Mouse (Mus musculus) MEL (cell line): Measurements from ENCODE around the gene Vim. TPM values are rescaled to one million over a fixed set of nuclear protein-coding genes. Genes with fewer than 3 reads are reported as not detected.

Source experiments
- DNase-seq: peaks from one replicate; pipeline ENCODE4 v3.0.0; 2011; ENCODE audit warnings: low read depth, low spot score
- H3K27ac ChIP-seq: 2 replicates; pipeline ENCODE4 v1.5.1; 2012; ENCODE audit warnings: low read depth, mild to moderate bottlenecking, control low read depth, low read length, moderate library complexity; ENCODE audit not compliant: control insufficient read depth
- H3K27me3 ChIP-seq, 2 experiments: fragments of 150-350 bp in 1 of 2; sonication (generic) in 1 of 2; 2 replicates each; pipeline ENCODE4 v1.6.1; 2012; ENCODE audit warnings: low read length in 2 of 2, mild to moderate bottlenecking in 2 of 2, improper control_type of control experiment in 1 of 2, moderate library complexity in 1 of 2; ENCODE audit not compliant: insufficient read depth in 2 of 2, control insufficient read depth in 1 of 2
- H3K36me3 ChIP-seq, 2 experiments: 2 replicates each; pipeline ENCODE4 v1.6.1; 2012 to 2014; ENCODE audit warnings: low read length in 2 of 2, improper control_type of control experiment in 1 of 2, inconsistent platforms in 1 of 2, mild to moderate bottlenecking in 1 of 2; ENCODE audit not compliant: insufficient read depth in 2 of 2, control insufficient read depth in 1 of 2
- H3K4me1 ChIP-seq, 2 experiments: fragments of 150-350 bp in 1 of 2; sonication (generic) in 1 of 2; 2 replicates each; pipeline ENCODE4 v1.6.1; 2012; ENCODE audit warnings: low read length in 2 of 2, improper control_type of control experiment in 1 of 2, mild to moderate bottlenecking in 1 of 2; ENCODE audit not compliant: insufficient read depth in 2 of 2, control insufficient read depth in 1 of 2
- H3K4me3 ChIP-seq, 2 experiments: fragments of 150-350 bp in 1 of 2; sonication (generic) in 1 of 2; 2 replicates each; pipeline ENCODE4 v1.5.1; 2012; ENCODE audit warnings: low read depth in 2 of 2, low read length in 2 of 2, mild to moderate bottlenecking in 2 of 2, moderate library complexity in 2 of 2, control low read depth in 1 of 2, improper control_type of control experiment in 1 of 2; ENCODE audit not compliant: control insufficient read depth in 1 of 2, insufficient read depth in 1 of 2
- H3K79me2 ChIP-seq: 2 replicates; pipeline ENCODE4 v1.6.1; 2012; ENCODE audit warnings: mild to moderate bottlenecking, low read length, moderate library complexity; ENCODE audit not compliant: control insufficient read depth, poor library complexity, insufficient read depth
- H3K9ac ChIP-seq: 2 replicates; pipeline ENCODE4 v1.6.1; 2012; ENCODE audit warnings: low read depth, mild to moderate bottlenecking, control low read depth, low read length, moderate library complexity; ENCODE audit not compliant: control insufficient read depth, poor library complexity, severe bottlenecking
- H3K9me3 ChIP-seq: fragments of 150-350 bp; sonication (generic); replicated peaks from 2 replicates; pipeline ENCODE4 v1.6.1; 2012; ENCODE audit warnings: mild to moderate bottlenecking, low read length, improper control_type of control experiment, moderate library complexity; ENCODE audit not compliant: insufficient read depth
- BHLHE40 ChIP-seq: IDR thresholded peaks from 2 replicates; pipeline ENCODE4 v1.6.1; 2012; ENCODE audit warnings: low read depth, mild to moderate bottlenecking, inconsistent platforms, low read length, improper control_type of control experiment, borderline replicate concordance
- CHD2 ChIP-seq: IDR thresholded peaks from 2 replicates; pipeline ENCODE4 v1.6.1; 2011; ENCODE audit warnings: low read length, improper control_type of control experiment
- CTCF ChIP-seq, 3 experiments: IDR thresholded peaks in 2 of 3; conservative IDR thresholded peaks in 1 of 3; 2 replicates each; pipeline ENCODE4 v1.5.1; 2011 to 2012; ENCODE audit warnings: low read length in 3 of 3, low read depth in 2 of 3, mild to moderate bottlenecking in 2 of 3, improper control_type of control experiment in 1 of 3, inconsistent platforms in 1 of 3, mixed read lengths in 1 of 3, moderate library complexity in 1 of 3; ENCODE audit not compliant: control insufficient read depth in 1 of 3, insufficient read depth in 1 of 3, poor library complexity in 1 of 3, severe bottlenecking in 1 of 3
- E2F4 ChIP-seq: IDR thresholded peaks from 2 replicates; pipeline ENCODE4 v1.6.1; 2011; ENCODE audit warnings: low read depth, low read length, improper control_type of control experiment, borderline replicate concordance
- ELF1 ChIP-seq: IDR thresholded peaks from 2 replicates; pipeline ENCODE4 v1.6.1; 2014; ENCODE audit warnings: low read depth, mild to moderate bottlenecking, inconsistent platforms, low read length, improper control_type of control experiment, moderate library complexity
- GABPA ChIP-seq: IDR thresholded peaks from 2 replicates; pipeline ENCODE4 v1.6.1; 2012; ENCODE audit warnings: low read depth, mild to moderate bottlenecking, inconsistent platforms, low read length, improper control_type of control experiment, moderate library complexity
- GATA1 ChIP-seq: IDR thresholded peaks from 2 replicates; pipeline ENCODE4 v1.6.1; 2011; ENCODE audit warnings: low read depth, low read length, improper control_type of control experiment
- HCFC1 ChIP-seq: IDR thresholded peaks from 2 replicates; pipeline ENCODE4 v1.6.1; 2012; ENCODE audit warnings: low read depth, mild to moderate bottlenecking, inconsistent platforms, low read length, improper control_type of control experiment, moderate library complexity
- JUND ChIP-seq: IDR thresholded peaks from 2 replicates; pipeline ENCODE4 v1.6.1; 2011; ENCODE audit warnings: low read depth, mild to moderate bottlenecking, improper control_type of control experiment, low read length
- KAT2A ChIP-seq: conservative IDR thresholded peaks from 2 replicates; pipeline ENCODE4 v1.6.1; 2012; ENCODE audit warnings: low read depth, low read length, improper control_type of control experiment, inconsistent platforms
- MAX ChIP-seq: IDR thresholded peaks from 2 replicates; pipeline ENCODE4 v1.6.1; 2011; ENCODE audit warnings: low read length, improper control_type of control experiment
- MAZ ChIP-seq: IDR thresholded peaks from 2 replicates; pipeline ENCODE4 v1.6.1; 2012; ENCODE audit warnings: low read depth, mild to moderate bottlenecking, inconsistent platforms, low read length, improper control_type of control experiment
- MEF2A ChIP-seq: IDR thresholded peaks from 2 replicates; pipeline ENCODE4 v1.6.1; 2014; ENCODE audit warnings: low read depth, mild to moderate bottlenecking, inconsistent platforms, low read length, improper control_type of control experiment; ENCODE audit not compliant: poor library complexity, insufficient replicate concordance, severe bottlenecking; ENCODE audit errors: extremely low read depth
- MXI1 ChIP-seq: IDR thresholded peaks from 2 replicates; pipeline ENCODE4 v1.6.1; 2011; ENCODE audit warnings: mild to moderate bottlenecking, low read depth, low read length, improper control_type of control experiment
- MYB ChIP-seq: IDR thresholded peaks from 2 replicates; pipeline ENCODE4 v1.6.1; 2011; ENCODE audit warnings: mild to moderate bottlenecking, low read depth, low read length, improper control_type of control experiment
- MYC ChIP-seq: IDR thresholded peaks from 2 replicates; pipeline ENCODE4 v1.6.1; 2011; ENCODE audit warnings: low read depth, mild to moderate bottlenecking, low read length, improper control_type of control experiment, moderate library complexity
- NELFE ChIP-seq: IDR thresholded peaks from 2 replicates; pipeline ENCODE4 v1.6.1; 2011; ENCODE audit warnings: low read depth, low read length, improper control_type of control experiment
- NRF1 ChIP-seq: IDR thresholded peaks from 2 replicates; pipeline ENCODE4 v1.6.1; 2014; ENCODE audit warnings: low read depth, mild to moderate bottlenecking, inconsistent platforms, low read length, improper control_type of control experiment, moderate library complexity; ENCODE audit not compliant: poor library complexity, insufficient read depth, severe bottlenecking
- POLR2A ChIP-seq, 2 experiments: IDR thresholded peaks; 2 replicates each; pipeline ENCODE4 v1.6.1; 2011 to 2012; ENCODE audit warnings: low read length in 2 of 2, mild to moderate bottlenecking in 2 of 2, control low read depth in 1 of 2, improper control_type of control experiment in 1 of 2, low read depth in 1 of 2, moderate library complexity in 1 of 2; ENCODE audit not compliant: control insufficient read depth in 1 of 2, insufficient read depth in 1 of 2, poor library complexity in 1 of 2
- RAD21 ChIP-seq: IDR thresholded peaks from 2 replicates; pipeline ENCODE4 v1.6.1; 2011; ENCODE audit warnings: mild to moderate bottlenecking, low read depth, low read length, improper control_type of control experiment
- RCOR1 ChIP-seq: IDR thresholded peaks from 2 replicates; pipeline ENCODE4 v1.6.1; 2012; ENCODE audit warnings: low read depth, mild to moderate bottlenecking, inconsistent platforms, low read length, improper control_type of control experiment
- SIN3A ChIP-seq: IDR thresholded peaks from 2 replicates; pipeline ENCODE4 v1.6.1; 2012; ENCODE audit warnings: low read length, improper control_type of control experiment, inconsistent platforms
- SMC3 ChIP-seq: IDR thresholded peaks from 2 replicates; pipeline ENCODE4 v1.6.1; 2011; ENCODE audit warnings: low read depth, low read length, improper control_type of control experiment
- TBP ChIP-seq: IDR thresholded peaks from 2 replicates; pipeline ENCODE4 v1.8.0; 2011; ENCODE audit warnings: low read depth, low read length, improper control_type of control experiment
- TCF12 ChIP-seq: IDR thresholded peaks from 2 replicates; pipeline ENCODE4 v1.6.1; 2014; ENCODE audit warnings: low read depth, mild to moderate bottlenecking, inconsistent platforms, low read length, improper control_type of control experiment, moderate library complexity
- UBTF ChIP-seq: IDR thresholded peaks from 2 replicates; pipeline ENCODE4 v1.6.1; 2012; ENCODE audit warnings: low read depth, mild to moderate bottlenecking, inconsistent platforms, low read length, improper control_type of control experiment, moderate library complexity, borderline replicate concordance; ENCODE audit not compliant: insufficient read depth
- USF1 ChIP-seq: IDR thresholded peaks from 2 replicates; pipeline ENCODE4 v1.6.1; 2014; ENCODE audit warnings: low read depth, mild to moderate bottlenecking, inconsistent platforms, low read length, improper control_type of control experiment, moderate library complexity
- USF2 ChIP-seq, 2 experiments: IDR thresholded peaks; 2 replicates each; pipeline ENCODE4 v1.6.1; 2011 to 2012; ENCODE audit warnings: improper control_type of control experiment in 2 of 2, low read length in 2 of 2, borderline replicate concordance in 1 of 2, inconsistent platforms in 1 of 2, low read depth in 1 of 2, mild to moderate bottlenecking in 1 of 2; ENCODE audit not compliant: insufficient read depth in 1 of 2
- ZC3H11A ChIP-seq: IDR thresholded peaks from 2 replicates; pipeline ENCODE4 v1.6.1; 2012; ENCODE audit warnings: low read depth, mild to moderate bottlenecking, inconsistent platforms, low read length, improper control_type of control experiment
- ZKSCAN1 ChIP-seq: IDR thresholded peaks from 2 replicates; pipeline ENCODE4 v1.6.1; 2012; ENCODE audit warnings: low read depth, mild to moderate bottlenecking, inconsistent platforms, low read length, improper control_type of control experiment, moderate library complexity
- ZNF384 ChIP-seq: IDR thresholded peaks from 2 replicates; pipeline ENCODE4 v1.6.1; 2012; ENCODE audit warnings: low read depth, mild to moderate bottlenecking, inconsistent platforms, low read length, improper control_type of control experiment
- polyA plus RNA-seq, 2 experiments: library from polyadenylated mRNA; stranded (reverse) in 1 of 2; unstranded in 1 of 2; fragments of >175 nt in 1 of 2; fragments of >200 nt in 1 of 2; gene quantifications; 2 replicates each; pipeline versions ENCODE4 v1.2.1 to v1.2.4; 2012; ENCODE audit warnings: low replicate concordance in 2 of 2, low read depth in 1 of 2; ENCODE audit not compliant: insufficient read length in 2 of 2, insufficient read depth in 1 of 2, missing spikeins in 1 of 2
- total RNA-seq: library from RNA; depleted of rRNA; stranded (reverse); fragments of 300-350 nt; gene quantifications from 2 replicates; pipeline ENCODE4 v1.2.3, GENCODE M21; 2012

Vim gene
- total and polyA plus RNA-seq, 3 experiments, result 58.0 to 580 (median 257) TPM

GRCm38 (mm10) chr2:13537733-13538132 is 36.0 kb upstream of the Vim start:
- H3K79me2 ChIP-seq, result peaks cover 6% of the 10 kb centered on the region
- peaks cover 24 to 32% of the 10 kb centered on the region in 2 experiments for H3K4me1 ChIP-seq
- no peaks in the 10 kb centered on the region for H3K27me3 ChIP-seq
- peak; percentile 73 for DNase-seq
- peak overlapping the region in 1 of 2 experiments; percentile 5; a peak in 1 of 4 replicates for H3K4me3 ChIP-seq
- H3K9ac ChIP-seq, result peak overlapping the region; percentile 41
- no peaks in the 10 kb centered on the region for H3K9me3 ChIP-seq
- H3K27ac ChIP-seq, result peak overlapping the region; percentile 93
- peaks cover 0 to 38% of the 10 kb centered on the region in 2 experiments; a peak in 2 of 4 replicates for H3K36me3 ChIP-seq
- no peak for TF ChIP-seq CHD2
- no peak for TF ChIP-seq BHLHE40
- TF ChIP-seq CTCF (IDR thresholded peaks at IDR 0.05 in 2 of 3, conservative IDR thresholded peaks at IDR 0.05 in 1 of 3; ENCODE audit: control insufficient read depth in 1 of 3, insufficient read depth in 1 of 3, low read depth in 2 of 3, low read length in 3 of 3, poor library complexity in 1 of 3, severe bottlenecking in 1 of 3), result peak; percentile 59 to 80 (median 68)
- TF ChIP-seq TCF12, result no peak
- no peak for TF ChIP-seq USF1
- TF ChIP-seq MYB, result no peak
- TF ChIP-seq ZKSCAN1, result no peak
- TF ChIP-seq UBTF, result no peak
- no peak for TF ChIP-seq GATA1
- no peak for TF ChIP-seq MEF2A
- no peak for TF ChIP-seq MYC
- no peak for TF ChIP-seq KAT2A
- TF ChIP-seq ELF1, result peak; percentile 40; the same call in 1 of the 2 replicates
- TF ChIP-seq E2F4, result no peak
- TF ChIP-seq MAZ, result peak; percentile 11; the same call in 1 of the 2 replicates

GRCm38 (mm10) chr2:13538258-13538657 is 35.5 kb upstream of the Vim start:
- Histone ChIP-seq H3K27me3 (no peaks in the 10 kb centered on the region), H3K27ac (peak overlapping the region; percentile 93), H3K4me3 (peak overlapping the region; percentile 5 to 47; a peak in 3 of 4 replicates), H3K79me2 (peaks cover 6% of the 10 kb centered on the region), H3K4me1 (peaks cover 24 to 32% of the 10 kb centered on the region in 2 experiments), H3K9ac (peak overlapping the region; percentile 41), H3K9me3 (no peaks in the 10 kb centered on the region), H3K36me3 (peaks cover 0 to 38% of the 10 kb centered on the region in 2 experiments; a peak in 2 of 4 replicates)
- DNase-seq, result peak; percentile 72
- TF ChIP-seq NELFE (no peak), GABPA (no peak), USF2 (IDR thresholded peaks at IDR 0.05; ENCODE audit: borderline replicate concordance in 1 of 2, insufficient read depth in 1 of 2, low read depth in 1 of 2, low read length in 2 of 2) (no peak), ELF1 (0 out of 2 replicates have a peak, but pooled peaks have one; percentile 32), MYC (peak; percentile 51; the same call in 1 of the 2 replicates), RCOR1 (no peak), NRF1 (no peak), CTCF (IDR thresholded peaks at IDR 0.05 in 2 of 3, conservative IDR thresholded peaks at IDR 0.05 in 1 of 3; ENCODE audit: control insufficient read depth in 1 of 3, insufficient read depth in 1 of 3, low read depth in 2 of 3, low read length in 3 of 3, poor library complexity in 1 of 3, severe bottlenecking in 1 of 3) (no peak), JUND (no peak), RAD21 (no peak), POLR2A (IDR thresholded peaks at IDR 0.05; ENCODE audit: control insufficient read depth in 1 of 2, insufficient read depth in 1 of 2, low read depth in 1 of 2, low read length in 2 of 2, poor library complexity in 1 of 2) (no peak), SIN3A (no peak; the same call in 1 of the 2 replicates), SMC3 (no peak), GATA1 (no peak), HCFC1 (no peak), ZNF384 (no peak), USF1 (peak; percentile 52; the same call in 1 of the 2 replicates), MAX (peak; percentile 67), BHLHE40 (no peak), ZC3H11A (no peak), ZKSCAN1 (no peak), TBP (no peak), MXI1 (peak; percentile 46; the same call in 1 of the 2 replicates)
